Mouse (Mus musculus): ENCODE results near the gene Slain2. TPM values are rescaled to one million over a fixed set of nuclear protein-coding genes. Genes with fewer than 3 reads are reported as not detected.
A peak's percentile ranks its signal among the peaks of the same experiment; 100 is the strongest.

Slain2 gene
- total RNA-seq (2021) = 10 to 100 TPM; 22.6 to 26.0 TPM

- peak; percentile 93 to 94 for DNase-seq (ENCODE audit: low spot score in 2 of 2)
- intact Hi-C loops (cut with DNase I) = no loop called here
These were observed at the start of gene Slain2 for GRCm38 (mm10) chr5:72913648-72914557. TSS of gene Slain2 (plus strand) at chr5:72914304.

GRCm38 (mm10) chr5:72864654-72865178 lies 49.4 kb upstream of the Slain2 start:
- DNase-seq (ENCODE audit: low spot score in 2 of 2) = no peak
- intact Hi-C loops (cut with DNase I) = no loop called here

- intact Hi-C loops (cut with DNase I) = no loop called here
- DNase-seq (ENCODE audit: low spot score in 2 of 2) = no peak
These were observed 47.7 kb upstream of the Slain2 start for GRCm38 (mm10) chr5:72866260-72866905.

DNA sequence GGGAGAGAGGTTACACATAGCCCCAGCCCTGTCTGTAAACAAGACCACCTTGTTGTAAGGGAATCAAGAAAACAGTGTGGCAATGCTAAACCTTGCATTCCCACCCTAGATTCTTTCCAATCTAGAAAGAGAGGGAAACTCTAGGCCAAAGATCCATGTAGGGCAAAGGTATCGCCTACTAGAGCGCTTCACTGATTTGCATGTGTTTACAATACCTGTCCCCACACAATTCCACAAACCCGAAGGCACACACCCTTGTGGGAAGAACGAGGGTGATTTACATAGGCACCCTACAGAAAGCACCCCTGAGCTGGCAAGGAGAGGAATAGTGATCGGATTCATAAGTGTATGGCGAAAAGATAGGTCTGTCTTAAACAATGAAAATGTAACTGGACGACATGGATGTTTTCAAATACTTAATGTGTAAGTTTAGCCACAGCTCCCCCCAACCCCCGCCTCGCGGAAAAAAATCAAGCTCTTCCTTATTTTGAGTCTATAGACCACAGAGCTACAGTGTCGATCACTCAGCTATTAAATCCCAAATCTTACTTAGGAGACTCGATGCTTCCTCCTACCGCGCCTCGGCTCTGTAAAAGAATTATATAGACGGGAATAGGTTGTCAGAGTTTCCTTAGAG lies 47.0 kb upstream of the Slain2 start:
- intact Hi-C loops (cut with DNase I) = no loop called here
- DNase-seq (ENCODE audit: low spot score in 2 of 2) = no peak

- intact Hi-C loops (cut with DNase I) = no loop called here
- peak; percentile 76 to 80 for DNase-seq (ENCODE audit: low spot score in 2 of 2)
These were observed 45.8 kb upstream of the Slain2 start, which contains the start of gene Tec for GRCm38 (mm10) chr5:72868091-72868875. TSS of gene Tec (minus strand) at chr5:72868483.

DNA sequence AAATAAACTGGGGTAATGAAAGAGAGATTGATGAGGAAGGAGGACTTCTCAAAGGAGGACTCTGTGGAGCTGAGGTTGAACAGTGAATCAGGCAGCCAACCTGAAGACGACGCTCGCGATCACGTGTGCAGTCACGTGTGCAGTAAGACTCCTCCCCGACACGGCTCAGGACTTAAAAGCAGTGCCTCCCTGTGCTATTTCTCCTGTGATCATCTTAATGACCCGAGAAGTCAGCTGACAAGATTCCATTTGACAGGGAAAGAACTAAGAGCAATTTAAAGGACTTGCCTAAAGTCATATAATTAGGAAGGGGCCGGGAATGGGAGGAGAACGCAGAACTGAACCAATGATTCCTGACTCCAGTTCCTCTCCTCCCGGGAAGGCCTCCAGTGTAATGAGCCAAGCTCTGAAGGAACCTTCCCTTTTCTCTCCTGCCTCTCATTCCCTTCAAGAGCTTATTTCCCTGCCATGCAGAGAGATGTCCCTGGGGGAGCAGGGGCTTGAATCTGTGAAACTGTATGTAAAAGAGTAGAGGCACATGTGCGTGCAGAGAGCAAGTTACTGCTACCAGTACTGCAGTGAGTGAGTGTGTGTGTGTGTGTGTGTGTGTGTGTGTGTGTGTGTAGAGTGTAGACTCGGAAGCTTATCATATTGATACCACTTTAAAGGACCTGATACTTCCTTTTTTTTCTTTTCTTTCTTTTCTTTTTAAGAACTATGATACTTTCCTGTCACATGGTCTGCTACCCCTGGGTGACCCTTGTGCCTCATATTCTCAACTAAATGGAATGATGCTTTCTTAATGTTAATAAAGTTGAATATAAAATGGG lies 44.1 kb upstream of the Slain2 start:
- intact Hi-C loops (cut with DNase I) = no loop called here
- DNase-seq (ENCODE audit: low spot score in 2 of 2) = no peak

DNA sequence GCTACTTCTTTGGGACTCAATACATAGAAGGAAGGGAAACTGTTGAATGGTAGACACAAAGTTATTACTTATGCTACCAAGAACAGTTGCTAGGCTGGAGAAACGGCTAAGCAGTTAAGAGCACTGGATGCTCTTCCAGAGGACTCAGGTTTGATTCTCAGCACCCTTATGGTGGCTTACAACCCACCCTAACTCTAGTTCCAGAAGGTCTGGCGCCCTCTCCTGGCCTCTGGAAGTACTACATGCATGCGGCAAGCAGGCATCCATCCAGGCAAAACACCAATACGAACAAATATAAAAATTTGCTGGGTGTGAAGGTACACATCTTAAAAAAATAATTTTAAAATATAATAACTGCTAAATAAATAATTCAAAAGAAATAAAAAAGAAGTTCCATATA lies 43.0 kb upstream of the Slain2 start:
- no peak for DNase-seq (ENCODE audit: low spot score in 2 of 2)
- intact Hi-C loops (cut with DNase I) = no loop called here

- DNase-seq (ENCODE audit: low spot score in 2 of 2) = no peak
- intact Hi-C loops (cut with DNase I) = no loop called here
These were observed 34.4 kb upstream of the Slain2 start for GRCm38 (mm10) chr5:72879736-72880135.

- DNase-seq (ENCODE audit: low spot score in 2 of 2) = no peak
- intact Hi-C loops (cut with DNase I) = no loop called here
These were observed 32.2 kb upstream of the Slain2 start for GRCm38 (mm10) chr5:72881748-72882411.

GRCm38 (mm10) chr5:72882412-72882765 lies 31.7 kb upstream of the Slain2 start:
- intact Hi-C loops (cut with DNase I) = no loop called here
- DNase-seq (ENCODE audit: low spot score in 2 of 2) = no peak

GRCm38 (mm10) chr5:72883706-72884105 lies 30.4 kb upstream of the Slain2 start:
- intact Hi-C loops (cut with DNase I) = no loop called here
- DNase-seq (ENCODE audit: low spot score in 2 of 2) = no peak

- DNase-seq (ENCODE audit: low spot score in 2 of 2) = no peak
- intact Hi-C loops (cut with DNase I) = no loop called here
These were observed 27.5 kb upstream of the Slain2 start for GRCm38 (mm10) chr5:72886458-72887222.

DNA sequence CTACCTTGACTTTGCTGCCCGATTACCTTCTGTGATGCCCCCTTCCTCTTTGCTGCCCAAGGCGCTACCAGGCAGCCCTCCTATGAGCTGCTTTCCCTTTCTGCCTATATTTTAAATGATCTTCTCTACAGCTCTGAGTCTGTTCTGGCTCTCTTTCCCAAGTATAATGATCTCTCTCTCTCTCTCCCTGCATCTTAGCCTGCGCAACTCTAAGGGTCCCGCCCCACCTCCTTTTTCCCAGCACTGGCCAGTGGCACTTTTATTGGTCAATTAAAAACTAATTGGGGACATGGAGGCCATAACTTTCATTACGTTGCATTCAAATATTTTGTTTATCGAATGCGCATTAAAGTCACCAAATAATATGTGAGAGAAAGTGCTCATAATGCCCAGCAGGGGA lies 25.8 kb upstream of the Slain2 start:
- no peak for DNase-seq (ENCODE audit: low spot score in 2 of 2)
- intact Hi-C loops (cut with DNase I) = no loop called here

DNA sequence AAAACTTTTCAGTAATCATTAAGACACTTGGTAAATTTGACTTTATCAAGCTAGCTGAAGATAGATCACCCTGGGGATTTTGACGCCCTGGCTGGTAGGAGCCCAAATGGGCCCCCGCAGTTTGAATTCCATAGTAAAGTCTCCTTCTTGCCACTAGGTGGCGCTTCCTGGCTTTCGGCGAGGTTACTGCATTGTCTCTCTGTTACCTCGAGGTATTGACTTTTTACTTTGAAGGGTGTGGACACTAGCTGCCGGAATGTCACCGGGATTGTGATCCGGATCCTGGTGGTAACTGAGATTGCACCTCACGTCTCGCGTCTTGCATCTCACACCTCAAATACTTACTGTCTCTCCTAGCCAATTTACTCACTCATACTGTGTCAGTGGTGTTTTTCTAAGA lies 22.6 kb upstream of the Slain2 start:
- peak; percentile 22 to 40 for DNase-seq (ENCODE audit: low spot score in 2 of 2)
- intact Hi-C loops (cut with DNase I) = loop anchor here (10.0 kb wide), 1 partner anchor 183 kb away; no protein-coding TSS in a partner anchor

DNA sequence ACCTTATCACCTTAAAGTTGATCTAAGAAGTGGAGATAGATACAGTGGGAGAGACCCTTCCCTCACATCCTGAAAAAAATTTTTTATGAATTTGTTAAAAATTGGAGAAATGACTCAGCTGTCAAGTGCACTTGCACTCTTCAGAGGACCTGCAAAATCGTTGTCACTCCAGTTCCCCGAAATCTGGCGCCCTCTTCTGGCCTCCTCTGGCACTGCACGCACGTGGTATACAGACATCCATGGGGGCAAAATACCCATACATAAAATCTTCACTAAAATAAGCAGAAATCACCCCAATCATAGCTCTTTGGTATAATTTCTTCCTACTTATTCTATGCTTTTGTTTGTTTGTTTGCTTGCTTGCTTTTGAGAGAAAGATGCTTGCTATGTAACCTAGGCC lies 20.1 kb upstream of the Slain2 start:
- intact Hi-C loops (cut with DNase I) = loop anchor here (10.0 kb wide), 1 partner anchor 181 kb away; no protein-coding TSS in a partner anchor
- DNase-seq (ENCODE audit: low spot score in 2 of 2) = no peak

DNA sequence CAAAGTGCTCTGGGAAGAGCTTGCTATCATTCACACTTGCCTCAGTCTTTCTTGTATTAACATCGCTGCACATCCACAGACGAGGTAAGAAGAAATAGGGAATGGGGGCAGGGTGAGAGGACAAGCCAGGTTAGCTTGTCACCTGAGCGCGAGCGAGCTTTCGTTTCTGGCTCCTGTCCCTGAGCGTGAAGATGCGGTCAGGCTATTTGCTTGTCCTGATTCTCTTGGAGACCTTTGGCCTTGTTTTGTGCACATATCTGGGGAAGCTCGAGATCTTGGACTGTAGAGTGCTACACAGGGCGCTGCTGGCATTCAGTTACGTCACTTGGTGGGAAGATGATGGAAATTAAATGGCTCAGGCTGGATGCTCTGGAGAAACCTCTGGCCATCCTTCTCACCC lies 18.8 kb upstream of the Slain2 start:
- intact Hi-C loops (cut with DNase I) = loop anchor here (10.0 kb wide), 1 partner anchor 180 kb away; no protein-coding TSS in a partner anchor
- no peak for DNase-seq (ENCODE audit: low spot score in 2 of 2)
